Mouse (Mus musculus) spleen, adult 2 months (tissue): ENCODE data around the gene Sh2d5. TPM values are rescaled to one million over a fixed set of nuclear protein-coding genes. Genes with fewer than 3 reads are reported as not detected.

Experiments
- DNase-seq, 2 experiments: peaks; one replicate each; pipeline versions ENCODE4 v3.0.0 to v3.0.0-alpha.2; 2012 to 2021; ENCODE audit warnings: low spot score in 2 of 2, low read depth in 1 of 2
- H3K27ac ChIP-seq: fragments of 200-500 bp; 2 replicates; pipeline ENCODE4 v1.5.1; 2012; ENCODE audit warnings: low read length, inconsistent platforms; ENCODE audit not compliant: insufficient read depth
- H3K27me3 ChIP-seq: fragments of 200-500 bp; 2 replicates; pipeline ENCODE4 v1.6.1; 2012; ENCODE audit warnings: mild to moderate bottlenecking, moderate library complexity, low read length, inconsistent platforms; ENCODE audit not compliant: control insufficient read depth, insufficient read depth
- H3K36me3 ChIP-seq: fragments of 200-500 bp; 2 replicates; pipeline ENCODE4 v1.6.1; 2012; ENCODE audit warnings: mild to moderate bottlenecking, low read length, inconsistent platforms; ENCODE audit not compliant: control insufficient read depth, insufficient read depth
- H3K4me1 ChIP-seq: fragments of 200-500 bp; 2 replicates; pipeline ENCODE4 v1.6.1; 2011; ENCODE audit warnings: inconsistent platforms; ENCODE audit not compliant: control insufficient read depth, insufficient read depth, insufficient read length
- H3K4me3 ChIP-seq: fragments of 200-500 bp; 2 replicates; pipeline ENCODE4 v1.5.1; 2011; ENCODE audit warnings: mild to moderate bottlenecking, inconsistent platforms; ENCODE audit not compliant: insufficient read depth, insufficient read length; ENCODE audit errors: extremely low read depth
- CTCF ChIP-seq: fragments of 200-500 bp; IDR thresholded peaks from 2 replicates; pipeline ENCODE4 v1.5.1; 2011; ENCODE audit warnings: mild to moderate bottlenecking, inconsistent platforms; ENCODE audit not compliant: insufficient read depth, insufficient read length, insufficient replicate concordance; ENCODE audit errors: extremely low read depth
- POLR2A ChIP-seq: fragments of 200-500 bp; IDR thresholded peaks from 2 replicates; pipeline ENCODE4 v1.6.1; 2011; ENCODE audit warnings: low read depth, low read length, inconsistent platforms
- WGBS: fragments of 180-500 bp; shearing (Covaris S2); methylation state at CpG from one replicate; pipeline ENCODE4 v1.1.7; 2018; 5-methylcytosine and 5-hydroxymethylcytosine counted together
- polyA plus RNA-seq: library from polyadenylated mRNA; depleted of rRNA; stranded (reverse); fragments of >200 nt; gene quantifications from 2 replicates; pipeline ENCODE4 v1.2.3, GENCODE M21; 2012

Gene Sh2d5
- polyA plus RNA-seq, 1 experiment = 1.4 TPM

DNA sequence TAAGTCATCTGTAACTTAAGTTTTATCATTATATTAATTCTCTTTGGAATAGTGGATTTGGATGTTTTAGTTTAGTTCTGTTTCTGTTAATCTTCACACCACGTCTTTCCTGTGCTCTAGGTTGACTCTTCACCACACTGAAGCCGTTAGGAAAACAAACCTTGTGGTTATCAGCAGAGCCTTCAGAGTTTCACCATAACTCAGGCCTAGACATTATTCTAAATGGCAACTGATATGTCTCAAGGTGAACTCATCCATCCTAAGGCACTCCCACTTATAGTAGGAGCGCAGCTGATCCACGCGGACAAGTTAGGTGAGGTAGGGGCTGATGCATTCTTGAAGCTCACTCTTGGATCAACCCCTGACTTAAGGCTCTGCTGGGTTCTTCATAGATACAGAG is 28.8 kb upstream of the Sh2d5 start:
- Histone ChIP-seq H3K4me1 (peaks cover 22% of the 10 kb centered on the region), H3K27me3 (no peaks in the 10 kb centered on the region), H3K4me3 (no peak overlapping the region), H3K36me3 (peaks cover 24% of the 10 kb centered on the region), H3K27ac (no peak overlapping the region; the same call in 1 of the 2 replicates)
- TF ChIP-seq POLR2A (no peak), CTCF (no peak)
- DNase-seq = no peak
- 67% methylated on average over 5 of the region's 5 CpGs for WGBS

DNA sequence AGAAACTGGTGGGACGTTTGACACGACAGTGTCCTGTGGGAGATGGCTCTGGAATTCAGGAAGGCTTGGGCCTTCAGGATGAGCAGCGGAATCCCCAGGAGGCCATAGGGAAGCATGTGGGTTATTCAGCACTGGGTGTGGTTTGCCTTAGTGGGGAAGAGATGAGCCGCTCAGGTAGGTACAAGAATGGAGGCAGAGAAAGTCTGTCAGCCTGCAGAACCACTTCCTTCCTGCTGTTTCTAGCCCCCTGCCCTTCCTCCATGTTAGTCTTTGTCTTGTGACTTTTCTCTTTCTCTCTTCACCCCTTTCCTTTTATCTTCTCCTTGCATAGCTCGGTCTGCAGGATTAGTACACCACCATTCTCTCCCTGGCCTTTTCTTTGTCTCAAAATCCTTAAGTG is 27.8 kb upstream of the Sh2d5 start:
- Histone ChIP-seq H3K4me1 (peaks cover 22% of the 10 kb centered on the region), H3K36me3 (peaks cover 30% of the 10 kb centered on the region), H3K4me3 (no peak overlapping the region), H3K27me3 (no peaks in the 10 kb centered on the region), H3K27ac (peak overlapping the region; percentile 64)
- no peak for TF ChIP-seq POLR2A
- no peak for TF ChIP-seq CTCF
- no peak for DNase-seq
- WGBS = 45% methylated on average over 5 of the region's 5 CpGs

DNA sequence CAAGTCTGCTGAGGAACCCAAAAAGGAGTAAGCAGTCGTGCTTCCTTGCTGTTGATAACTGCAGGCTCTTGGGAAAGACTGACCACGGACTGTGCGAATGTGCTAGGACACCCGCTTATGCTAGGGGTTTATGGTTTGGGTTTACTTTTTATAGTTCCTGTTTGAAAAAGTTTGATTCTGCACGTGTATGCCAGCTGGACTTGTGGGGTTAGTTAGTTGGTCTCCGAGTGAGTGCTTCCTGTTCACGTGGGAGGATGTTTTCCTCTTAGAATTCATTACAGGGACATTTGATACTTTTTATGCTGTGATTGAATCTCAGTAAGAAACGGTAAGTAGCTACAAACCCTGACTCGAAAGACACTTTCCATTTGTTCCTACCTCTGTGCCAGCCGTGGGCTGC is 26.6 kb upstream of the Sh2d5 start:
- Histone ChIP-seq H3K36me3 (peaks cover 40% of the 10 kb centered on the region), H3K4me1 (peaks cover 18% of the 10 kb centered on the region), H3K27me3 (no peaks in the 10 kb centered on the region), H3K27ac (peak overlapping the region; percentile 56), H3K4me3 (no peak overlapping the region)
- no peak for DNase-seq
- TF ChIP-seq POLR2A = no peak
- no peak for TF ChIP-seq CTCF
- WGBS = 29% methylated on average over 10 of the region's 10 CpGs

DNA sequence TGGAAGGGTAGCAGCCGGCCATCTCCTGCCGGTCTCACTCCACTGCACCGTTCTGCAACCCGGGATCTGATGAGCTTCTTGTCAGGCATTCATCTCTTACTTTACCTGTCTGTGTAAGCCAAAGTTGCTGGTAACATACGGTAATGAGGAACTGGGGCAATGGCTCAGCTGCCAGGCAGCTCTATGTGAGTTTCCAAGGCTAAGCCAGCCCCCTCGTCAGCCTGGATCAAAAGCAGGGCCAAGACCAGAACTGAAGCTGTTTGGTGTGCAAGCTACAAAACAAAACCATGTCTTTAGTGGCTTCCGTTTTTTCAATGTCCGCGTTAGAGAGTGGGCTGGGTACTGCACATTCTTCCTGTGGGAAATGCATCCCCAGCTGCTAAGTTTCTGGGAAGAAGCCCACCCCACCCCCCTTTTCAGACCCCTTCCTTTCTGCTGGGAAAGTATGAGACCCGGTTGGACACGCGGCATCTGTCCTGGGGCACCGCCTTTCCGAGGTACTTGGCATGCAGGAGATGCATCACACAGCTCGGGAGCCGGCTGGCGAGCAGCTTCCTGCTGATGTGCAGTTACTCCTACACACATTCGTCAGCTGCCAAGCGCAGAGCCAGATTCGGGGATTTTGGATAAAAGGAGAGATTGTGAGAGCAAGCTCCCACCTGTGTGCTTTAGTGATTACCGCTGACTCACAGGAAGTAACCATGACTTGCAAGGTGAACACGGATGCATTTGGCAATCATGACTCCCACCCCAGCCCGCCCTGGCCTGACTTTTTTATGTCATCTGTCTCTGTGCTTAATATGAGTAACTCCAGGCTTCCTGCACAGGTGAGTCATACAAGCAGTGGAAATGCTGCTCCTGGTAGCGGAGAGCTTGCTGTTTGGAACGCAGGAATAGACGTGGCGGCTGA is 3.2 kb upstream of the Sh2d5 start:
- TF ChIP-seq CTCF (no peak), POLR2A (no peak)
- DNase-seq = no peak
- Histone ChIP-seq H3K27me3 (0 out of 2 replicates have a peak, but pooled peaks cover 4% of the 10 kb centered on the region), H3K4me3 (no peak overlapping the region), H3K4me1 (peaks cover 10% of the 10 kb centered on the region), H3K27ac (no peak overlapping the region), H3K36me3 (peaks cover 16% of the 10 kb centered on the region)
- WGBS = 64% methylated on average over 27 of the region's 27 CpGs

DNA sequence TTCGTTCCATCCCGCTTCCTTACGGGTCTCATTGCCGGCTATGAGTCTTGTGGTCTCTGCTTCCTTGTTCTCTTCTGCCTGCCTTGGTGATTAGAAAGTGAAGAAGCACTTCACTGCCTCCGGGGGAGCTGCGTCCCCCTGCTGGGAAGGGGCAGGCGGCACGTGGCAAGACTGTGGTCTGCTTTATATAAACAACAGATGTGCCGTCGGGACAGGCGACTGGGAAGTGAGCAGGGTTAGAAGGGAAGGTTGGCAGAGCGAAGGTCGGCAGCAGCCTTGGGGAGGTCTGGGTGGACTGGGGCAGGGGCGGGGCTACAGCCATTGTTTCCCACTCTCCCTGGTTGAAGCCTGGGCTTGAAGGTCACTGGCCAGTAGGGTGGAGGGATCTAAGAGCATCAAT is 1.6 kb downstream of the Sh2d5 start:
- TF ChIP-seq CTCF = no peak
- no peak for TF ChIP-seq POLR2A
- no peaks in the 10 kb centered on the region for H3K36me3 ChIP-seq
- peak overlapping the region; percentile 18; the same call in 1 of the 2 replicates for H3K4me3 ChIP-seq
- DNase-seq = no peak
- H3K27ac ChIP-seq = no peak overlapping the region
- H3K4me1 ChIP-seq = peaks cover 15% of the 10 kb centered on the region
- WGBS = under 1% methylated on average over 14 of the region's 14 CpGs
- H3K27me3 ChIP-seq = 0 out of 2 replicates have a peak, but pooled peaks cover 4% of the 10 kb centered on the region

DNA sequence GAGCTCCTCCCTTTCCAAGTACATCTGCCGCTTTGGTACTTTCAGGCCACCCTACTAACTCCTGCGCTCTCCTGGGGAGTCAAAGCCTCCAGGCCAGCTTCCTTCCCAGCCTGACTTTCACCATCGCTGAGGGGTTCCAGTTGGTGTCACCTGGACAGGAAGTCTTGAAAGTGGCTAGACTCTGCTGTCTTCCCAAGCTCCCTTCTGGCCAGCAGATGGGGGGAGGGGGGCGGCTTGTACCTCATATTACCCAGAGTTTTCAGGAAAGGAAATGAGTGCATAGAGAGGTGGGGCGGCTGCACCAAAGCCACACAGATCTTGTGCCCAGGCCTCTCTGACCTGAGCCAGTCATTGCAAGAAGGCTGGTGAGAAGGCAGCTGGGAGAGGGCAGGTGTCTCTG is 2.0 kb downstream of the Sh2d5 start:
- WGBS = 12% methylated on average over 5 of the region's 5 CpGs
- Histone ChIP-seq H3K4me1 (peaks cover 15% of the 10 kb centered on the region), H3K27ac (no peak overlapping the region), H3K27me3 (0 out of 2 replicates have a peak, but pooled peaks cover 4% of the 10 kb centered on the region), H3K4me3 (no peak overlapping the region), H3K36me3 (no peaks in the 10 kb centered on the region)
- DNase-seq = no peak
- no peak for TF ChIP-seq POLR2A
- TF ChIP-seq CTCF = no peak
